Mouse (Mus musculus): ENCODE results near the gene Cdk17. TPM values are rescaled to one million over a fixed set of nuclear protein-coding genes. Genes with fewer than 3 reads are reported as not detected.

Gene Cdk17
- 16.7 and 17.2 TPM in 2 replicates for polyA plus RNA-seq (2015; fragmentation: Nextera tagmentation; extraction: Ambion mirVana)

DNA sequence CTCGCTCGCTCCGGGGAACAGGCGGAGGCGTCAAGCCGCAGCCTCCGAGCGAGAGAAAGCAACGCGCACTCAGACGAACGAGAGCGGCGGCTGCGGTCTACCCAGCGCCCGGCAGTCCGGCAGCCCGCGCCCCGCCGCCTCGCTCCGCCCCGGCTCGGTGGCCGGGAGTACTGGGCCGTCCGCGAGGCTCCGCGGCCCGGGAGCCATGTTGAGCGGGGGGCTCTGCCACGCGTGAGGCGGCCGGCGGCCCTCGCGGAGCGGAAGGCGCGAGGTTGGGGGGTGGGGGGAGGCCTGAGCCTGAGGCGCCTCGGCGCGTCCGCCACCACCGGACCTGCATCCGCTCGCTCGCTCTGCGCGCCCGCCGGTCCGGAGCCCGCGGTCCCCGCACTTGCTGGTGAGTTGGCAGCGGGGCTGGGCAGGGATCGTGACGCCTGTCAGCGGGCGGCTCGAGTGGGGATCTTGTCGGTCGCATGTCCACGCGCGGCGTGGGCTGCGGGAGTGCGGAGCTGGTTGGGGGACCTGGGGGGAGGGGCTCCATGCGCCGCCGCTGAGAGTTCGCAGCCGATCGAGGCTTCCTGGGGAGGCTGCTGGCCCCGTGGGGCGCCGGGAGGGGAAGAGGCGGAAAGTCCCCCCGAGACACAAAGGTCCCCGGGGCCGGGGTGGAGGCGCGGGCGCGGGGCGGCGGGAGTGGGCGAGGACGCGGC, at the start of gene Cdk17:
Cdk17 (plus strand) TSS at position 69 of the 704 bp plus-strand sequence.
- H3K27ac ChIP-seq = peak within 1 kb of the TSS; percentile 99
- H3K9ac ChIP-seq = peak within 1 kb of the TSS; percentile 89
- under 1% methylated on average over 78 of the region's 97 CpGs for WGBS
- no peaks in the 10 kb centered on the region for H3K27me3 ChIP-seq
- H3K4me1 ChIP-seq = peaks cover 30% of the 10 kb centered on the region
- no peaks in the 10 kb centered on the region for H3K36me3 ChIP-seq
- peak within 1 kb of the TSS; percentile 75 for H3K4me2 ChIP-seq
- ATAC-seq (replicated peaks; ENCODE audit: low FRiP score) = peak; percentile 74
- H3K4me3 ChIP-seq (replicated peaks) = peak within 1 kb of the TSS; percentile 74
- no peaks in the 10 kb centered on the region for H3K9me3 ChIP-seq (replicated peaks)

DNA sequence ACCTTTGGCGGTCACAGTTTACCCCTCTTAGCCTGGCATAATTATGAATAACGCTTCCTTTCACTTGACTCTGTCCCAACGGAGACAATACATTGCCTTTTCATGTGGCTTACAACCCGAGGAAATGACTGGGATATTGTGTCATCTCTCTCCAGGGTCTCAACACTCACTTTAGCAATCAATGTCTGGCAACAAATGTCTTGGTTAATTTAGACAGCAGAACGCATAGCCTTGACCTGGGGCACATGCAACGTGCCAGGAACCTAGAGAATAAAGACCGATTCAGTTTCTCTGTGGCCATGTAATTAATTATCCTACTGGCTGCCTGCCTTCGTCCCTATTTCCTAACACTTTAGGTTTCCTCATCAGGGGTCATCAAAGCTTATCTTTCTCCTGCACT, 49.3 kb upstream of the Cdk17 start:
- 51% methylated on average over 8 of the region's 8 CpGs for WGBS
- no peaks in the 10 kb centered on the region for H3K36me3 ChIP-seq
- H3K4me1 ChIP-seq = no peaks in the 10 kb centered on the region
- no peaks in the 10 kb centered on the region for H3K27me3 ChIP-seq
- H3K4me2 ChIP-seq = no peak overlapping the region
- H3K27ac ChIP-seq = no peak overlapping the region
- no peak overlapping the region for H3K4me3 ChIP-seq (replicated peaks)
- H3K9ac ChIP-seq = no peak overlapping the region
- ATAC-seq (replicated peaks; ENCODE audit: low FRiP score) = no peak
- H3K9me3 ChIP-seq (replicated peaks) = no peaks in the 10 kb centered on the region

DNA sequence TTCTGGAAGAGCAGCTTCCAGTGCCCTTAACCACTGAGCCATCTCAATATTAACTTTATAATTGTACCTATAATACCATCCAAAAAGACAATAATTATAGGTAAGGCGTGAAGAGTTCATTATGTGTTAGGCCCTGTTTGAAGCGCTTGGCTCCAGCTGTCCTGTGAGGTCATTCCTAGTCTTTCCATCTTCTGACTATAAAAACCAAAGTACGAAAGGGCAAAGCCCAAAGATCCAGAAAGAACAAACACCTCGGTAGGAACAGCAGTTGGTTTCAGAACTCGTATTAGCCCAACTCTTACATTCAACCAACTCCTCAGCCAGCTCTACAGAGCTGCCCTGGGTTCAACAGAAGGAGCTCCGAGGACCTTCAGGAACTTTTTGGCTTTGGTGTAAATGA, 48.7 kb upstream of the Cdk17 start:
- Histone ChIP-seq H3K4me2 (no peak overlapping the region), H3K9ac (no peak overlapping the region), H3K36me3 (no peaks in the 10 kb centered on the region), H3K27me3 (no peaks in the 10 kb centered on the region), H3K4me3 (replicated peaks) (no peak overlapping the region), H3K9me3 (replicated peaks) (no peaks in the 10 kb centered on the region), H3K4me1 (no peaks in the 10 kb centered on the region), H3K27ac (no peak overlapping the region)
- WGBS = 89% methylated on average over 6 of the region's 6 CpGs
- no peak for ATAC-seq (replicated peaks; ENCODE audit: low FRiP score)

DNA sequence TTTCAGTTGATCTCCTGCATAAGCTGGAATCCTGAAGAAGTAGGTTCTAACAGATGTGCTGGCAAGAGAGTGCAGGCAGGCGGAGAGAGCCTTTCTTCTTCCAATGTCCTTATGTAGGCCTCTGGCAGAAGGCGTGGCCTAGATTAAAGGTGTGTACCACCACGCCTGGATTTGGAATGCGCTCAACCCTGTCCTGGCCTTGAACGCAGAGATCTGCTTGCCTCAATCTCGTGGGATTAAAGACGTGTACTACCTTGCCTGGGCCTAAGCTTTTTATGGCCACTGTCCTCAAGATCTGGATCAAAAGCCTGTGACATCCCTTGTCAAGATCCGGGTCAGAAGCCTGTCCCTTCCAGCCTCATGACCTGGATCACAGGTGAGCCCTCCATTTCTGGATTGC, 46.7 kb upstream of the Cdk17 start:
- Histone ChIP-seq H3K4me3 (replicated peaks) (no peak overlapping the region), H3K4me1 (no peaks in the 10 kb centered on the region), H3K9me3 (replicated peaks) (no peaks in the 10 kb centered on the region), H3K36me3 (no peaks in the 10 kb centered on the region), H3K27ac (no peak overlapping the region), H3K9ac (no peak overlapping the region), H3K4me2 (no peak overlapping the region), H3K27me3 (no peaks in the 10 kb centered on the region)
- 85% methylated on average over 8 of the region's 8 CpGs for WGBS
- no peak for ATAC-seq (replicated peaks; ENCODE audit: low FRiP score)

DNA sequence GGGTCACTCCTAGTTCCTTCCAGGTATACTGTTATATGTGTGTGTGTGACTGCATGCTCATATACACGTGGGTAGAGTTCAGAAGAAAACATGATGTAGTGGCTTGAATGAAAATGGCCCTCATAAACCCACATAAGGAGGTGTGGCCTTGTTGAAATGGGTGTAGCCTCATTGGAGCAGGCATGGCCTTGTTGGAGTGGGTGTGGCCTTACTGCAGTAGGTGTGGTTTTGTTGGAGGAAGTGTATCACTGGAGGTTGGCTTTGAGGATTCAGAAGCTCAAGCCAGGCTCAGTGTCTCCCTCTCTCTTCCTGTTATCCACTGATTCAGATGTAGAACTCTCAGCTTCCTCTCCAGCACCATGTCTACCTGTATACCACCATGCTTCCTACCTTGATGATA, 45.9 kb upstream of the Cdk17 start:
- H3K9me3 ChIP-seq (replicated peaks) = no peaks in the 10 kb centered on the region
- no peak overlapping the region for H3K27ac ChIP-seq
- WGBS = 75% methylated on average over 1 of the region's 1 CpGs
- no peak overlapping the region for H3K9ac ChIP-seq
- no peak overlapping the region for H3K4me2 ChIP-seq
- no peak for ATAC-seq (replicated peaks; ENCODE audit: low FRiP score)
- no peaks in the 10 kb centered on the region for H3K27me3 ChIP-seq
- H3K4me3 ChIP-seq (replicated peaks) = no peak overlapping the region
- no peaks in the 10 kb centered on the region for H3K36me3 ChIP-seq
- H3K4me1 ChIP-seq = no peaks in the 10 kb centered on the region

DNA sequence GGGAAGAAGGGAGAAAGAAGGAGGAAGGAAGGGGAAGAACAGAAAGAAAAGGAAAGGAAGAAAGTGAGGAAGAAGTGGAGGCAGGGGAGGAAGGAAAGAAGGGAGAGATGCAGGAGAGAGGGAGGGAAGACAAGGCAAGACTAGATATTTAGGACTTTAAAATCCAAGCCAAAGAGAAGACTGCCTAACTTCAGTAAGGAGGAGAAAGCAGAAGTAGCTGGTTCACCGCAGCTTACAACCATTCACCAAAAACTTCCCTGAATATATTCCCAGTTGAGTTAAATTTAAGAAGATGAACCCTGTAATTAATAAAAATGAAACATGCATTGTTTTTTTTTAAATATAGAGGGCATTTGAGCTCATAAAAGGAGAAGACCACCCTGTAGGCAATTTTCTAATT, 44.9 kb upstream of the Cdk17 start:
- Histone ChIP-seq H3K4me2 (no peak overlapping the region), H3K27ac (no peak overlapping the region), H3K9ac (no peak overlapping the region), H3K9me3 (replicated peaks) (no peaks in the 10 kb centered on the region), H3K4me1 (no peaks in the 10 kb centered on the region), H3K27me3 (no peaks in the 10 kb centered on the region), H3K4me3 (replicated peaks) (no peak overlapping the region), H3K36me3 (no peaks in the 10 kb centered on the region)
- no peak for ATAC-seq (replicated peaks; ENCODE audit: low FRiP score)
- WGBS = 95% methylated on average over 1 of the region's 1 CpGs

DNA sequence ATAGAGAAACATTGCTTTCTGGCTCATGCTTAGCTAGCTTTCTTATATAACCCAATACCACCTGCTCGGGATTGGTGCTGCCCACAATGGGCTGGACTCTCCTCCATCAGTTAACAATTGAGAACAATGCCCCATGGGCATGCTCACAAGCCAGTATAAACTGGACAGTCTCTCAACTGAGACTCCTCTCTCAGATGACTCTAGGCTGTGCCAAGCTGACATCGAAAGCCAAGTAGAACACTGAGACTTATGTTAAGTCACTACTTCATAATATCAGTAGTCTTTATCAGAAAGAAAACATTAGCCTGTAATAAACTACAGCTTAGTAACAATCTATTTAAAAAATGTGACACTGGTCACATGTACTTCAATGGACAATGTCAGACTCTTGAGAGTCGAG, 44.0 kb upstream of the Cdk17 start:
- no peak overlapping the region for H3K9ac ChIP-seq
- 75% methylated on average over 3 of the region's 3 CpGs for WGBS
- no peak overlapping the region for H3K4me3 ChIP-seq (replicated peaks)
- no peaks in the 10 kb centered on the region for H3K36me3 ChIP-seq
- no peak overlapping the region for H3K4me2 ChIP-seq
- ATAC-seq (replicated peaks; ENCODE audit: low FRiP score) = no peak
- H3K9me3 ChIP-seq (replicated peaks) = no peaks in the 10 kb centered on the region
- H3K27ac ChIP-seq = no peak overlapping the region
- H3K27me3 ChIP-seq = no peaks in the 10 kb centered on the region
- no peaks in the 10 kb centered on the region for H3K4me1 ChIP-seq

DNA sequence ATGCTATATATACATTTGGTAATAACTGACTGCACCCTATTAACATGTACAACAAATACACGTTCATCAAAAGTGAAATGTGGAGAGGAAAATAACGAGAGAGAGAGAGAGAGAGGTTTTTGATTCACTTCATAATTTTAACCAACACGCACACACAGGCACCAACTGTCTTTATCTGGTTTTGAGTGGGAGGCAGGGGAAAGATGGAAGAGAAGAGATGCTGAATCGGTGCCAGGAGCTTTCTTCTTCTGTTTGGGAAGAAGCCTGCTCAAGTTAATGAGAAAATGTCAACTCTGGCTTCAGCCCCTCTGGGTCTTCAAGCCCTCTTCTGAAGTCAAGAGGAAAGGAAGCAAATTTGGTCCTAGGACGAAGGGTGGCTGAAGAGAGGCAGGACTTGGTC, 40.9 kb upstream of the Cdk17 start:
- Histone ChIP-seq H3K9ac (no peak overlapping the region), H3K36me3 (no peaks in the 10 kb centered on the region), H3K4me2 (no peak overlapping the region), H3K27ac (no peak overlapping the region), H3K9me3 (replicated peaks) (no peaks in the 10 kb centered on the region), H3K27me3 (no peaks in the 10 kb centered on the region), H3K4me3 (replicated peaks) (no peak overlapping the region), H3K4me1 (no peaks in the 10 kb centered on the region)
- ATAC-seq (replicated peaks; ENCODE audit: low FRiP score) = no peak
- 75% methylated on average over 5 of the region's 5 CpGs for WGBS

DNA sequence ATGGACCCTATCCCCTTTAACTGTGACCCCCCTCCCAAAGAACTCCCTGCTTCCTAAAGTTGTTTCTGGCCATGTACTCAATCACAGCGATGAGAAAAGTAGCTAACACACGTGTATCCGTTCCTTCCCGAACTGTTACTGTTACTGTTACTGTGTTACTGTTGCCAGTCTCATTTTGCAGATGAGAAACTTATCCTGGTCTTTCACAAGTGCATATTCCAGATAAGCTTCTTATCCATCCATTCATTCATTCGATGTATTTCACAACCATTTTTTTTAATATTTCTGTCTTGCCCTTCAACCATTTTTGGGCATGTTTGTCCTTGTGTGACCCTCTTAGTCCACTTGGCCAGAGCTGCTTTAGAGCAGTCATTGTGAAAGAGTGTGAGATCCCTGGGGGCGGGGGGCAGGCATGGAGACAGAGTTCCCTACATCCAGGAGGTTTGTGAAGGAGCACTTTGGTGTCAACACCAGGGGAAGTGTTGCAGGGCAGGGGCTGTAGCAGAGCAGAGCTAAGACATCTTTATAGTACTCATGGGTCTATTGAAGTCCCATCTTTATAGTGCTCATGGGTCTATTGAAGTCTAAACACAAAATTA, 39.3 kb upstream of the Cdk17 start:
- no peaks in the 10 kb centered on the region for H3K36me3 ChIP-seq
- H3K27ac ChIP-seq = no peak overlapping the region
- no peaks in the 10 kb centered on the region for H3K4me1 ChIP-seq
- no peaks in the 10 kb centered on the region for H3K27me3 ChIP-seq
- H3K4me3 ChIP-seq (replicated peaks) = no peak overlapping the region
- no peak overlapping the region for H3K9ac ChIP-seq
- no peak overlapping the region for H3K4me2 ChIP-seq
- WGBS = 90% methylated on average over 6 of the region's 6 CpGs
- H3K9me3 ChIP-seq (replicated peaks) = no peaks in the 10 kb centered on the region
- ATAC-seq (replicated peaks; ENCODE audit: low FRiP score) = no peak

DNA sequence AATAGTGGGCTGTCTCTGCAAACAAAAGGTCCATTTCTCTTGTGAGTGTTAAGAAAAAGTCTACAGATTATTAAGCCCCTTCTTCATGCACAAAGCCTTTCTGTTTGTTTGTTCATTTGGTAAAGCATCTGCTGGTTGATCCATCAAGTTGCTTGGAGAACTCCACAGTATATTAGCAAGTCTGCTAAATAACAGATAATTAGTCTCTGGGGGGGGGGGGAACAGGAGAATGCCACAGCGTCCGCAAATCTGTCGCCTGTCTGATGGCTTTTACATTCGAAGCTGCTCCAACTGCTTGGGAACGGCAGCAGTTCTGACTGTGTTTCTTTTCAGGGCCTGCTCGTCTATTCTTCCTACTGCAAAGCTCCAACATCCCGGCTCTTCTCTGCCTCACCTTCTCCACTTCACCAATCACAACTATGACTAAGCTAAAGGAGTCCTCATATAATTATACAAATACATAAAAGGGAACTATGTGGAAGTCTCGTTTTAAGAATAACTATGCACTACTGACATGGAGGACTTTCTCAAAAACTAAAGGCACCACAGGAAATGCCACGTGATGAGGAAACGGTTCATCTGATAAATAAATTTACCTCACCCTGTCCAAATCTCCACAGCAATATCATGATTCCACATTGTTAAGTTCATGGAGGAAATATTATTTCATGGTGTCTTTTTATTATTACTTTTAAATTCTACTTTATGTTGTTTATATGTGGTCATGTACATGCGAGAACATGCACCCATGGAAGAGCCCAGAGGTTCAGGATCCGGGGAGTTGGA, 38.1 kb upstream of the Cdk17 start:
- H3K36me3 ChIP-seq = no peaks in the 10 kb centered on the region
- no peak for ATAC-seq (replicated peaks; ENCODE audit: low FRiP score)
- WGBS = 68% methylated on average over 12 of the region's 12 CpGs
- H3K9ac ChIP-seq = no peak overlapping the region
- H3K4me3 ChIP-seq (replicated peaks) = no peak overlapping the region
- H3K27ac ChIP-seq = no peak overlapping the region
- H3K27me3 ChIP-seq = no peaks in the 10 kb centered on the region
- no peaks in the 10 kb centered on the region for H3K9me3 ChIP-seq (replicated peaks)
- no peak overlapping the region for H3K4me2 ChIP-seq
- no peaks in the 10 kb centered on the region for H3K4me1 ChIP-seq

DNA sequence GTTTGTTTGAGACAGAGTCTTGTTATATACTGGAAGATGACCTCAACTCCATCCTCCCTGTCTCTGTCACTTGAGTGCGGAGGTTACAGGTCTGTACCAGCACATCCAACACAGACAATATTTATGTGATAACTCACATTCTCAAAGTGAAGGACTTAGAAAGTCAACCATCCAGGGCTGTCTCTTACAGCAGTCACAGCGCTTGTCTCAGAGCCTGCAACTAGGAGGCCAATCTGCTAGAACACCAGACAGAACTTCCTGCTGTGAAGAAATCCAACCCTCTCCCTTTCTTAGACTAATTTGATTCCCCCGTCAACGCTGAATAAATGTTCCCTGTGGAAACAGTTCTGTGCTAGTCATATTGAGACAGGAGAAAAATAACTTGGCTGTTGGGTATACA, 37.4 kb upstream of the Cdk17 start:
- Histone ChIP-seq H3K4me3 (replicated peaks) (no peak overlapping the region), H3K27ac (peak overlapping the region; percentile 71), H3K9ac (no peak overlapping the region), H3K4me2 (no peak overlapping the region), H3K36me3 (no peaks in the 10 kb centered on the region), H3K27me3 (no peaks in the 10 kb centered on the region), H3K9me3 (replicated peaks) (no peaks in the 10 kb centered on the region), H3K4me1 (no peaks in the 10 kb centered on the region)
- WGBS = 84% methylated on average over 4 of the region's 4 CpGs
- no peak for ATAC-seq (replicated peaks; ENCODE audit: low FRiP score)

DNA sequence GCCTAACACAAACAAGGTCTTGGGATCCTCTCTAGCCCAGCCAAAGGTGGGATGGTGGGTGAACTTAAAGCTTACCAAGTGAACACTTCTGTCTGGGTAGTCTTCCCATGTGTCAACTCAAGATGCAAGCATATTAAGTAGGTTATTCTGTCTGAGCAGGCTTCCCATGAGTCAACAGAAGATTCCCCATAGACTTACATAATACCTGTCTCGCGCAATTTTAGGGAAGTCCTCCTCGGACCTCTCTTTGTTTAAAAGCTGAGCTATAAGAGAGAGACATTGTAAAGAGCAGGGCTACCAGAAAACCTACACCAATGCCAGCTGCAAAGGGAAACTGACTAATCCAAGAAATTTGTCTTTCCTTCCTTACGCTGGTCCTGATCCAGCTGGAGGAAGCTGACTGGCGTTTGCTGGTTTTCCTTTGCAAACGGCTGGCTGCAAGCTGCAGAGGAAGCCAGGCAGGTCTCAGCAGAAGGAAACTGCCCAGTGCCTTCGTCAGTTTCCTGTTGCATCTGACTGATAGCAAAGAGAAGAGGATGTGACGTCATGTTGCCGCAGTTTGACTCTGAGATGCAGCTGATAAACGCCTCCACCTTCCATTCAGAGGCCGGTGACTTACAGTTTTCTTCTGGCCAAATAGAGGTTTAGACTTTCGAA, 36.6 kb upstream of the Cdk17 start:
- WGBS = 64% methylated on average over 12 of the region's 12 CpGs
- ATAC-seq (replicated peaks; ENCODE audit: low FRiP score) = 0 out of 2 replicates have a peak, but pooled peaks have one; percentile 40
- Histone ChIP-seq H3K4me2 (0 out of 2 replicates have a peak overlapping the region, but pooled peaks have one; percentile 5), H3K36me3 (no peaks in the 10 kb centered on the region), H3K4me1 (no peaks in the 10 kb centered on the region), H3K27ac (peak overlapping the region; percentile 71), H3K9ac (no peak overlapping the region), H3K27me3 (no peaks in the 10 kb centered on the region), H3K9me3 (replicated peaks) (no peaks in the 10 kb centered on the region), H3K4me3 (replicated peaks) (no peak overlapping the region)
